ENCODE assay signal across 9 mouse cellular contexts in the genomic region with DNA sequence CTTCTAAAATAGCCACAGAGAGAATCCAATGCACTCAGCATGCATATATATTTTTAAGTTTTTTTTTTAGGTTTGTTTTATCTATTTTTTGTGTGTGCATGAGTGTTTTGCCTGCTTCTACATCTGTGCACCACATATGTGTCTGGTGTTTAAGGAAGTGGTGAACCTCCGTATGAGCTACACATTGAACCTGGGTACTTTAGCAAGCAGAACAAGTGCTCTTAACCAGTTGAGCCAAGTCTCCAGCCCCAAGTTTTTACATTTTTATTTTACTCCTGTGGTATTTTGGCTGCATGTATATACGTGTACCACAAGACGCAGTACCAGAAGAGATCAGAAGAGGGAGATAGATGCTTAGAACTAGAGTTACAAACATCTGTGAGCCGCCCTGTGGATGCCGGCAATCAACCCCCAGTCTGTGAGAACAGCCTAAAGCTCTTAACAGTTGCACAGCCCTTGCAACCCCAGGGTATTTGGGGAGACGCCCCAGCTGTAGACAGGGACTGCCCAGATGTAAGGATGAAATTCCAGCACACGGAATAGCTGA. TPM values are rescaled to one million over a fixed set of nuclear protein-coding genes. Genes with fewer than 3 reads are reported as not detected.
DNase-seq lines count a peak whose midpoint lies in the region; ATAC-seq lines count a peak whose summit lies in the region.
"Had no signal": no experiment of that assay in that cellular context is flagged by ENCODE, and none has a peak within 500 bp of the region (broad histone marks: within the 10 kb centered on the region; RNA-seq: fewer than 3 reads in every experiment).

No protein-coding gene starts in this region.

- ATAC-seq in forebrain, embryonic 12.5 days (ENCODE audit: low FRiP score), result 0 out of 2 replicates have a peak, but pooled peaks have one; percentile 57
- ATAC-seq in inflammation-experienced regulatory T-cells, adult 6 months, result peak; percentile 69
- ATAC-seq in lung, embryonic 16.5 days (ENCODE audit: low read depth), result peak; percentile 60

- intact Hi-C loops in heart, postnatal 25 days (cut with DNase I), result no loop called here

- H3K9me3 ChIP-seq in forebrain, embryonic 12.5 days, result peaks cover 4% of the 10 kb centered on the region; the same call in 1 of the 2 replicates
- H3K9me3 ChIP-seq in lung, embryonic 16.5 days (ENCODE audit: control insufficient read depth, low read length), result no peaks in the 10 kb centered on the region

- peaks cover 15% of the 10 kb centered on the region; the same call in 1 of the 2 replicates for H3K27me3 ChIP-seq in forebrain, embryonic 12.5 days
- H3K27me3 ChIP-seq in lung, embryonic 16.5 days (ENCODE audit: control insufficient read depth, insufficient read depth, low read depth, low read length), result no peaks in the 10 kb centered on the region
- H3K27me3 ChIP-seq: embryonic facial prominence, embryonic 12.5 days had no signal

- H3K9ac ChIP-seq in forebrain, embryonic 12.5 days, result no peak overlapping the region
- H3K9ac ChIP-seq in lung, embryonic 16.5 days (ENCODE audit: low read length), result no peak overlapping the region
- H3K9ac ChIP-seq: embryonic facial prominence, embryonic 12.5 days had no signal

- no peaks in the 10 kb centered on the region for H3K36me3 ChIP-seq in forebrain, embryonic 12.5 days (replicated peaks)
- no peaks in the 10 kb centered on the region for H3K36me3 ChIP-seq in lung, embryonic 16.5 days (ENCODE audit: control insufficient read depth, insufficient read depth, low read length)
- H3K36me3 ChIP-seq: embryonic facial prominence, embryonic 12.5 days had no signal

- no peak overlapping the region for H3K27ac ChIP-seq in forebrain, embryonic 12.5 days
- no peak overlapping the region for H3K27ac ChIP-seq in lung, embryonic 16.5 days (ENCODE audit: low read length)
- H3K27ac ChIP-seq: embryonic facial prominence, embryonic 12.5 days had no signal

- H3K4me3 ChIP-seq in forebrain, embryonic 12.5 days (replicated peaks), result no peak overlapping the region
- no peak overlapping the region for H3K4me3 ChIP-seq in lung, embryonic 16.5 days (ENCODE audit: low read length)
- H3K4me3 ChIP-seq: embryonic facial prominence, embryonic 12.5 days had no signal

- 18% methylated on average over 7 of the region's 7 CpGs for WGBS in forebrain, embryonic 12.5 days
- 12% methylated on average over 7 of the region's 7 CpGs for WGBS in lung, embryonic 16.5 days

- H3K4me2 ChIP-seq in forebrain, embryonic 12.5 days, result no peak overlapping the region
- no peak overlapping the region for H3K4me2 ChIP-seq in lung, embryonic 16.5 days (ENCODE audit: low read depth, low read length)

- H3K4me1 ChIP-seq in forebrain, embryonic 12.5 days, result peaks cover 19% of the 10 kb centered on the region
- H3K4me1 ChIP-seq in lung, embryonic 16.5 days (replicated peaks; ENCODE audit: control insufficient read depth, insufficient read depth, low read length), result peaks cover 9% of the 10 kb centered on the region; the same call in 1 of the 2 replicates

- peak; percentile 47 to 75 for DNase-seq in heart, adult 18-20 months
- no peak for DNase-seq in heart, postnatal 25 days (ENCODE audit: low spot score)
- DNase-seq in NIH3T3 (ENCODE audit: low read depth), result peak; percentile 72
- DNase-seq in thymus, postnatal 14 days, result peak; percentile 78
- DNase-seq in gastrocnemius, postnatal 25 days, result no peak

RNA-seq across cellular contexts. Expression of gene Keap1, which starts 17.7 kb away (rescaled TPM):
- 10 to 100 TPM; 43.1 to 44.5 TPM for total RNA-seq in heart, adult 18-20 months (2021)
- total RNA-seq in heart, postnatal 25 days (2021), result 10 to 100 TPM; 35.9 to 42.2 TPM
- 47.5 and 49.6 TPM in 2 replicates for polyA plus RNA-seq in forebrain, embryonic 12.5 days (2016; fragmentation: Nextera tagmentation; extraction: Ambion mirVana)
- 10 to 100 TPM; 20.8 to 28.9 (median 21.5) TPM for polyA plus RNA-seq in inflammation-experienced regulatory T-cells, adult 6 months (2017; shearing (Covaris generic))
- polyA plus RNA-seq in lung, embryonic 16.5 days (2015; fragmentation: Nextera tagmentation; extraction: Ambion mirVana), result 60.4 and 61.3 TPM in 2 replicates
- total RNA-seq in gastrocnemius, postnatal 25 days (2021), result 10 to 100 TPM; 55.0 to 56.3 TPM

RNA-seq across cellular contexts. Expression of gene S1pr5, which starts 26.8 kb away (rescaled TPM):
- total RNA-seq in heart, adult 18-20 months (2021), result 1 to 10 TPM in 1 of 2 experiments, under 1 TPM in 1; 0.89 to 1.5 TPM
- total RNA-seq in heart, postnatal 25 days (2021), result under 1 TPM; 0.70 to 0.78 TPM
- 0.33 and 0.38 TPM in 2 replicates for polyA plus RNA-seq in forebrain, embryonic 12.5 days (2016; fragmentation: Nextera tagmentation; extraction: Ambion mirVana)
- polyA plus RNA-seq in inflammation-experienced regulatory T-cells, adult 6 months (2017; shearing (Covaris generic)), result under 1 TPM in 1 of 3 experiments, not detected in 2; 0.17 TPM
- polyA plus RNA-seq in lung, embryonic 16.5 days (2015; fragmentation: Nextera tagmentation; extraction: Ambion mirVana), result 0.11 and 0.21 TPM in 2 replicates
- total RNA-seq in gastrocnemius, postnatal 25 days (2021), result under 1 TPM; 0.13 to 0.16 TPM

RNA-seq across cellular contexts. Expression of gene Atg4d, which starts 43.6 kb away (rescaled TPM):
- 100 to 1,000 TPM in 1 of 2 experiments, 10 to 100 TPM in 1; 82.0 to 101 TPM for total RNA-seq in heart, adult 18-20 months (2021)
- total RNA-seq in heart, postnatal 25 days (2021), result 10 to 100 TPM; 94.7 to 96.1 TPM
- 47.4 and 50.7 TPM in 2 replicates for polyA plus RNA-seq in forebrain, embryonic 12.5 days (2016; fragmentation: Nextera tagmentation; extraction: Ambion mirVana)
- 10 to 100 TPM; 23.5 to 32.5 (median 24.2) TPM for polyA plus RNA-seq in inflammation-experienced regulatory T-cells, adult 6 months (2017; shearing (Covaris generic))
- polyA plus RNA-seq in lung, embryonic 16.5 days (2015; fragmentation: Nextera tagmentation; extraction: Ambion mirVana), result 39.9 and 42.3 TPM in 2 replicates
- total RNA-seq in gastrocnemius, postnatal 25 days (2021), result 10 to 100 TPM; 60.5 to 63.9 TPM

RNA-seq across cellular contexts. Expression of gene Pde4a, which starts 55.9 kb away (rescaled TPM):
- 10 to 100 TPM; 52.5 to 59.1 TPM for total RNA-seq in heart, adult 18-20 months (2021)
- 10 to 100 TPM; 47.1 to 51.6 TPM for total RNA-seq in heart, postnatal 25 days (2021)
- 12.8 and 14.5 TPM in 2 replicates for polyA plus RNA-seq in forebrain, embryonic 12.5 days (2016; fragmentation: Nextera tagmentation; extraction: Ambion mirVana)
- 1 to 10 TPM in 1 of 3 experiments, under 1 TPM in 2; 0.54 to 1.3 (median 0.82) TPM for polyA plus RNA-seq in inflammation-experienced regulatory T-cells, adult 6 months (2017; shearing (Covaris generic))
- 9.7 and 11.0 TPM in 2 replicates for polyA plus RNA-seq in lung, embryonic 16.5 days (2015; fragmentation: Nextera tagmentation; extraction: Ambion mirVana)
- 10 to 100 TPM; 44.6 to 46.7 TPM for total RNA-seq in gastrocnemius, postnatal 25 days (2021)

Comparison
In these comparisons a context has a peak if more than half of its experiments do, and no peak if none do; other contexts are left out.
1. DNase-seq: peak in heart, adult 18-20 months (2 of 2), NIH3T3 (single experiment) and thymus, postnatal 14 days (single experiment); none in heart, postnatal 25 days (single experiment) and gastrocnemius, postnatal 25 days (single experiment).
2. Peak in every context shown above with its lines, with median percentiles within 50 percentile points of each other: ATAC-seq.